Mouse (Mus musculus) midbrain, embryonic 15.5 days (tissue): ENCODE measurements around the gene Fzd5. TPM values are rescaled to one million over a fixed set of nuclear protein-coding genes. Genes with fewer than 3 reads are reported as not detected.
A peak's percentile ranks its signal among the peaks of the same experiment; 100 is the strongest.

Source experiments
- ATAC-seq: fragments of 200-750 bp; cut with Nextera tagmentation; replicated peaks from 2 replicates; pipeline ENCODE4 v1.8.0; 2017; ENCODE audit warnings: moderate TSS enrichment
- H3K27ac ChIP-seq: fragments of 300-500 bp; sonication (generic); 2 replicates; pipeline ENCODE4 v1.5.1; 2015; ENCODE audit warnings: mild to moderate bottlenecking, inconsistent platforms
- H3K27me3 ChIP-seq: fragments of 300-500 bp; sonication (generic); replicated peaks from 2 replicates; pipeline ENCODE4 v1.6.1; 2015; ENCODE audit warnings: inconsistent platforms
- H3K36me3 ChIP-seq: fragments of 300-500 bp; sonication (generic); replicated peaks from 2 replicates; pipeline ENCODE4 v1.6.1; 2015; ENCODE audit warnings: inconsistent platforms
- H3K4me1 ChIP-seq: fragments of 300-500 bp; sonication (generic); 2 replicates; pipeline ENCODE4 v1.6.1; 2015; ENCODE audit warnings: inconsistent platforms
- H3K4me2 ChIP-seq: fragments of 300-500 bp; sonication (generic); 2 replicates; pipeline ENCODE4 v1.6.1; 2015; ENCODE audit warnings: inconsistent platforms, mild to moderate bottlenecking, moderate library complexity
- H3K4me3 ChIP-seq: fragments of 300-500 bp; sonication (generic); 2 replicates; pipeline ENCODE4 v1.5.1; 2015; ENCODE audit warnings: mild to moderate bottlenecking, inconsistent platforms
- H3K9ac ChIP-seq: fragments of 300-500 bp; sonication (generic); 2 replicates; pipeline ENCODE4 v1.6.1; 2015; ENCODE audit warnings: mild to moderate bottlenecking, inconsistent platforms
- H3K9me3 ChIP-seq: fragments of 300-500 bp; sonication (generic); 2 replicates; pipeline ENCODE4 v1.6.1; 2016; ENCODE audit warnings: inconsistent platforms
- WGBS: fragments of 180-500 bp; shearing (Covaris S2); methylation state at CpG from one replicate; pipeline ENCODE4 v1.1.7; 2015; ENCODE audit warnings: mixed read lengths; 5-methylcytosine and 5-hydroxymethylcytosine counted together
- polyA plus RNA-seq: library from polyadenylated mRNA; unstranded; fragments of >200 nt; fragmentation: Nextera tagmentation; extraction: Ambion mirVana; gene quantifications from 2 replicates; pipeline ENCODE4 v1.2.1, GENCODE M21; 2015

Fzd5 gene
- polyA plus RNA-seq, 1 experiment from 2014 or later, result 0.45 TPM

DNA sequence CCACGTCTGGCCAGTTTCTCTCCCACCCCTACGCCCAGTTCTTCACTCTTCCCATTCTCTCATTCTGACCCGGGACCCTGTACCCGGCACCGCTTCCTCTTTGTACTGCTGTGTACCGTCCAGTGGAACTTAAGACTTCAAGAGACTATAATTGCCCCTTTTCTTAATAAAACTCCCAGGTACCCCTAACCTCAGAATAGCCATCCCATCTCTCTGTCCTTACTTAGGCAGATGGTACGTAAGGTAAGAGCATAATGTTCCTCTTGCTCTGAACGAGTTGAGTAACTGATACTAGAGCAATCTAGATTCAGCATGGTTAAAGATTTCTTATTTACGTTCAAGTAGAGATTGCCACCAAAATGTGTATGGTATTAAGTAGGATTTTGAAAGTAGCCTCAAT lies 46.0 kb downstream of the Fzd5 start:
- ATAC-seq, result no peak
- H3K9me3 ChIP-seq, result no peaks in the 10 kb centered on the region
- H3K36me3 ChIP-seq, result no peaks in the 10 kb centered on the region
- peak overlapping the region; percentile 89 for H3K4me3 ChIP-seq
- peak overlapping the region; percentile 55; the same call in 1 of the 2 replicates for H3K27ac ChIP-seq
- no peaks in the 10 kb centered on the region for H3K27me3 ChIP-seq
- H3K4me1 ChIP-seq, result peaks cover 31% of the 10 kb centered on the region
- WGBS, result 2% methylated on average over 9 of the region's 9 CpGs
- peak overlapping the region; percentile 85 for H3K9ac ChIP-seq
- H3K4me2 ChIP-seq, result peak overlapping the region; percentile 80

DNA sequence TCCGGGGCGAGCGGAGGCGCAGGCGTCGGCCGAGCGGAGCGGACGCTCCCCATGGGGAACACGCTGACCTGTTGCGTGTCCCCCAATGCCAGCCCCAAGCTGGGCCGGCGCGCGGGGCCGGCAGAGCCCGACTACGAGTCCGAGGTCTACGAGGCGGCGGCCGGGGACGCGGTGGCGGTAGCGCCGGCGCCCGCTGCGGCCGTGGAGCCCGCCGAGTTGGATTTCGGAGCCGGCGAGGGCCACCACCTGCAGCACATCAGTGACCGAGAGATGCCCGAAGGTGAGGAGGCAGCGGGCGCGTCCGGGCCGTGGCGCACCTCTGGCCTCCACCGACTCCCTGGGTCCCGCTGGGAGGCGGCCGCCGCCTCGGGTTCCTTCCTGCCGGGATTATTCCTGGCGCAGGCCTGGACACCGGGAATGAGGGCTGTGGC lies 46.4 kb downstream of the Fzd5 start:
- H3K36me3 ChIP-seq, result no peaks in the 10 kb centered on the region
- no peaks in the 10 kb centered on the region for H3K27me3 ChIP-seq
- no peaks in the 10 kb centered on the region for H3K9me3 ChIP-seq
- no peak for ATAC-seq
- peak overlapping the region; percentile 80 for H3K4me2 ChIP-seq
- peak overlapping the region; percentile 55 for H3K27ac ChIP-seq
- H3K9ac ChIP-seq, result peak overlapping the region; percentile 85
- under 1% methylated on average over 55 of the region's 55 CpGs for WGBS
- peak overlapping the region; percentile 89 for H3K4me3 ChIP-seq
- H3K4me1 ChIP-seq, result peaks cover 31% of the 10 kb centered on the region

- H3K4me3 ChIP-seq, result peak within 1 kb of the TSS; percentile 89
- peak within 1 kb of the TSS; percentile 92 for H3K4me2 ChIP-seq
- H3K27me3 ChIP-seq, result no peaks in the 10 kb centered on the region
- WGBS, result under 1% methylated on average over 68 of the region's 71 CpGs
- no peaks in the 10 kb centered on the region for H3K36me3 ChIP-seq
- ATAC-seq, result peak; percentile 100
- H3K9me3 ChIP-seq, result no peaks in the 10 kb centered on the region
- peaks cover 31% of the 10 kb centered on the region for H3K4me1 ChIP-seq
- peak within 1 kb of the TSS; percentile 85 for H3K9ac ChIP-seq
- peak within 1 kb of the TSS; percentile 55 for H3K27ac ChIP-seq
Measured at GRCm38 (mm10) chr1:64690213-64691013, 47.1 kb downstream of the Fzd5 start, which contains the start of gene Ccnyl1. TSS of gene Ccnyl1 (plus strand) at chr1:64690455.

DNA sequence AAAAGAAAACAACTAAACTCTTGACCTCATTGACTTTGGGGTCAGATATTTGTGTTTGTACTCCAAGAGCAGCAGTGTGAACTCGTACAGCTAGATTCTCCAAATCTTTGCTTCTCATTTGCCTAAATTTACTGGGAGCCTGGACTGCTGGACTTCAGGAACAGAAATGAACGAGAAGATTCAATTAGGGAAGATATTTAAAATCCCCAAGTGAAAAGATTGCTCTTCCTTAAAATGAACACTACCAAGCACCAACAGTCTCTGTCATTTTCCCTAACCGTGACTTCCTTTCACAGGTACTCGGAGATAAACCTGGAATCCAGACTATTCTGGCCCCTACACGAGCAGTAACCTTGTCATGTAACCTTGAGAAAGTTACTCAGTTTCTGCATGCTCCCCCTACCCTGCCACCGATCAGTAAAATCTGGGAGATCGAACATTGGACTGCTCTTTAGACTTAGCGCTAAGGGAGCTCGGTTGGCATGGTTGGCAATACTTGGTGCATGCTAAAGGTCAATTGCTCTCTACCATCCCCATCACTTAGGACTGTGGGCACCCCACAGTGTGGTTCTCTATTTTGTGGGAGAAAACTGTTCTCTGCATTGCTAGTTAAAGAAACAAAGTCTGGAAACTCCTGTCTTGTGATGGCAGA lies 47.9 kb downstream of the Fzd5 start:
- WGBS, result 27% methylated on average over 9 of the region's 9 CpGs
- no peak overlapping the region for H3K27ac ChIP-seq
- H3K36me3 ChIP-seq, result no peaks in the 10 kb centered on the region
- no peak for ATAC-seq
- H3K9me3 ChIP-seq, result no peaks in the 10 kb centered on the region
- peaks cover 31% of the 10 kb centered on the region for H3K4me1 ChIP-seq
- peak overlapping the region; percentile 92 for H3K4me2 ChIP-seq
- H3K27me3 ChIP-seq, result no peaks in the 10 kb centered on the region
- peak overlapping the region; percentile 89 for H3K4me3 ChIP-seq
- peak overlapping the region; percentile 31; the same call in 1 of the 2 replicates for H3K9ac ChIP-seq

GRCm38 (mm10) chr1:64688046-64688445 lies 49.5 kb downstream of the Fzd5 start:
- no peaks in the 10 kb centered on the region for H3K27me3 ChIP-seq
- peaks cover 23% of the 10 kb centered on the region for H3K4me1 ChIP-seq
- no peaks in the 10 kb centered on the region for H3K36me3 ChIP-seq
- no peak overlapping the region for H3K9ac ChIP-seq
- no peak for ATAC-seq
- H3K4me2 ChIP-seq, result no peak overlapping the region
- 93% methylated on average over 4 of the region's 4 CpGs for WGBS
- no peak overlapping the region for H3K4me3 ChIP-seq
- H3K27ac ChIP-seq, result no peak overlapping the region
- H3K9me3 ChIP-seq, result no peaks in the 10 kb centered on the region

DNA sequence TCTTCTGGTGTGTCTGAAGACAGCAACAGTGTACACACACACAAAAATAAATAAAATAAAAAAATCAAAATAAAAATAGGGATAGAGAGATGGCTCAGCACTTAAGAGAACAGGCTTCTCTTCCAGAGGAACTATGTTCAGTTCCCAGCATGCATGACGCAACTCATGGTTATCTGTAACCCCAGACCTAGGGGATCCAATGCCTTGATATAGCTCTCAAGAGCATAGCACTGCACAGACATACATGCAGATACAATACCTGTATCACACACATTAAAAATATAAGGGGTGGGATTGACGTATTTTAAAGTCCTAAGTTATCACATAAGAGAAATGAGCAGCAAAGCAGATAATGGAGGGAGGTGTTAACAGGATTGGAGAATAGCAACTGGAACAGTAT lies 53.1 kb downstream of the Fzd5 start:
- Histone ChIP-seq H3K4me1 (no peaks in the 10 kb centered on the region), H3K9ac (no peak overlapping the region), H3K27me3 (no peaks in the 10 kb centered on the region), H3K9me3 (no peaks in the 10 kb centered on the region), H3K4me3 (no peak overlapping the region), H3K27ac (no peak overlapping the region), H3K36me3 (no peaks in the 10 kb centered on the region), H3K4me2 (no peak overlapping the region)
- ATAC-seq, result no peak
- 98% methylated on average over 2 of the region's 2 CpGs for WGBS

DNA sequence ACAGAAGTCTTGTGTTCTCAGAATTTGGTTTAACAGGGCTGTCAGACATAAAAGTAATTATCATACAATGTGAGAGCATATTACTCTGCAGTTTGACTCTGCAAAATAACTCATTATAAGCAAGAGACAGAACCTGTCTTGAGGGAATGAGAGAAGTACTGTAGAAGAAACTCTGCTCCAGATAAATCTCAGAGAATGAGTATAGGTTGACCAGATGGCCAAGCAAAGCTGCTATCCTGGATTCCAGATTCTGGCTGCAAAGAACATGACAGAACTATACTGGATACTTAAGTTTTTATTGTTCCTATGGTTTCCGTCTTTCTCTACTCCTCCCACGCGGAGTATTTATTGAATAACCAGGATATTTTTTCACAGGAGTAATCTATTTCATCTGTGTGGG lies 54.5 kb downstream of the Fzd5 start:
- Histone ChIP-seq H3K36me3 (no peaks in the 10 kb centered on the region), H3K27me3 (no peaks in the 10 kb centered on the region), H3K4me1 (no peaks in the 10 kb centered on the region), H3K9ac (no peak overlapping the region), H3K27ac (no peak overlapping the region), H3K9me3 (no peaks in the 10 kb centered on the region), H3K4me3 (no peak overlapping the region), H3K4me2 (no peak overlapping the region)
- 96% methylated on average over 3 of the region's 3 CpGs for WGBS
- no peak for ATAC-seq

DNA sequence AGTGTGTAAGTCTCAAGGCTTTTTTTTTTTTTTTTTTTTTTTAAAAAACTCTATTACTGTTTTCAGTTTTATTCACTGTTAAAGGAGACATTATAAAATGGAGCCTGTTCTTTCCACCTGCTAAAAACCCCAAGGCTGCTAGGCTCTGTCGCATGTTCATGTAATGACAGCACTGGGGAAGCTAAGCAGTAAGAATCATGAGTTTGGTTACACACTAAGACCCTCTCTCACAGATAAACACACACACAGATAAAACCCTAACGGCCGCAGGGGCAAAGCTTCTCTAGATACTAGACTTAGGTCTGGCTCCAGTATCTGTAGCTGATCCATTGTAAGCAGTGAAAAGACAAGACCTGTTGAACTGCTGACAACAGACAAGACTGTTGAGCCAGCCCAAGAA lies 56.1 kb downstream of the Fzd5 start:
- WGBS, result 94% methylated on average over 3 of the region's 3 CpGs
- H3K27ac ChIP-seq, result no peak overlapping the region
- no peaks in the 10 kb centered on the region for H3K4me1 ChIP-seq
- no peaks in the 10 kb centered on the region for H3K36me3 ChIP-seq
- no peak overlapping the region for H3K4me3 ChIP-seq
- H3K9ac ChIP-seq, result no peak overlapping the region
- no peak for ATAC-seq
- no peaks in the 10 kb centered on the region for H3K9me3 ChIP-seq
- no peaks in the 10 kb centered on the region for H3K27me3 ChIP-seq
- H3K4me2 ChIP-seq, result no peak overlapping the region

Other genes starting within 250 kb of the Fzd5 start
- 37.4 and 39.1 TPM in 2 replicates for gene Creb1, start 205.1 kb downstream of the Fzd5 start, polyA plus RNA-seq
- 20.2 and 20.3 TPM in 2 replicates for gene Mettl21a, start 120.5 kb downstream of the Fzd5 start, polyA plus RNA-seq
- gene Ccnyl1, start 47.3 kb downstream of the Fzd5 start, polyA plus RNA-seq, result 5.6 and 5.8 TPM in 2 replicates
- gene Plekhm3, start 219.1 kb upstream of the Fzd5 start, polyA plus RNA-seq, result 12.4 and 12.5 TPM in 2 replicates